Mouse (Mus musculus) neutrophil, adult 83 days (primary cell): ENCODE results near the gene Mettl17. TPM values are rescaled to one million over a fixed set of nuclear protein-coding genes. Genes with fewer than 3 reads are reported as not detected.

ENCODE experiments used
- total RNA-seq, 2 experiments: library from RNA; stranded (reverse); gene quantifications; one replicate each; pipeline ENCODE4 v1.2.4; 2023

Gene Mettl17
- total RNA-seq, result 10 to 100 TPM; 10.7 to 12.1 TPM

DNA sequence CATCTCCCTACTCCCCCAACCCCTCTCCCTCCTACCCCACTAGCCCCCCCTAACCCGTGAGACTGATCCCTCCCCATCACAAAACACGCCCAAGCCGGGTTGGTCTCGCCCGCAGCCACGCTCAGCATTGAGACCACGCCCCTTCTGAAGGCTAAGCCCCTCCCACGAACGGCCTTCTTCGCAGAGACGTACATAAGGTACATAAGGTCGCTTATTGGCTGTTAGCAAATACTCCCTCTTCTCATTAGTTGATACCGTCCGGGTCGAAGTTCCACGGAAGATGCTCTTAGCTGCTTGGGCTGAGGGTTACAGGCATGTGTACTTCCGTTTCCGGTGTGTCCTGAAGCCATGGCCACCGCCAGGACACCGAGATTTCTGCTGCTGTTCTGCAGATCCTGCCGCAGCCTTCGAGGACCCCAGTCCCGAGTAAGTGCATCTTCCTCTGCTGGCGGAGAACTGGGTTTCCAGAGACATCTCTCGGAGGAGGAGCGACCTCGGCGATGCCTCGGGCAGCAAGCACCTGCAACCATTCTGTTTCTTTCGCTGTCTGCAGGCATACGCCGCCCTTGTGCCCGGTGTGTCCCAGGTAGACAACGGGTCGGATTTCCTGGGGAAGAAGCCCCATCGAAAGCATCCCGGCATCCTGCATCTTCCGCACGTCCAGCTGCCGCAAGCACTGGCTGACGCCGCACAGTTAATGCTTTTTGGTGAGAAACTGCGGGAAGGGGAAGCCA is at the start of gene Mettl17:
Gene Mettl17 (plus strand): TSS at position 245 of the 734 bp plus-strand sequence.

DNA sequence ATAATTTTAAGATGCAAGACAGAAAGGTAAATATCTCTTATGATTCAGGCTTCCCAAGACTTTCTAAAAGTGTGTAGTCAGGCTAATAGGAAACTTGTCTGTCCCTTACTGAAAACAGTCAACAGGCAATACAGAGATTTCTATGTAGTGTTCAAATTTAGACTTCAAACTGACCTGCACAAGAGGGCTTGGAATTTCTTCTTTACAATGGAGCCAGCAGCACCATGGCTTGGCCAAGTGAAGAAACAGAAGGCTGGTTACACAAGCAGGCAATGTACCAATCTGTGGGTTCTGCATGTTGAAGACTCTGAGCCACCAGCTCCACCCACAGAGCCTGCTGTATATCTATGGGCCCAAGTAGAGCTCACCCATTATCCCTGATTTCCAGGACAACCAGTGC is 31.2 kb upstream of the Mettl17 start, which contains the start of gene Ear6:
Gene Ear6 (plus strand): TSS at position 301 of the 400 bp plus-strand sequence.

DNA sequence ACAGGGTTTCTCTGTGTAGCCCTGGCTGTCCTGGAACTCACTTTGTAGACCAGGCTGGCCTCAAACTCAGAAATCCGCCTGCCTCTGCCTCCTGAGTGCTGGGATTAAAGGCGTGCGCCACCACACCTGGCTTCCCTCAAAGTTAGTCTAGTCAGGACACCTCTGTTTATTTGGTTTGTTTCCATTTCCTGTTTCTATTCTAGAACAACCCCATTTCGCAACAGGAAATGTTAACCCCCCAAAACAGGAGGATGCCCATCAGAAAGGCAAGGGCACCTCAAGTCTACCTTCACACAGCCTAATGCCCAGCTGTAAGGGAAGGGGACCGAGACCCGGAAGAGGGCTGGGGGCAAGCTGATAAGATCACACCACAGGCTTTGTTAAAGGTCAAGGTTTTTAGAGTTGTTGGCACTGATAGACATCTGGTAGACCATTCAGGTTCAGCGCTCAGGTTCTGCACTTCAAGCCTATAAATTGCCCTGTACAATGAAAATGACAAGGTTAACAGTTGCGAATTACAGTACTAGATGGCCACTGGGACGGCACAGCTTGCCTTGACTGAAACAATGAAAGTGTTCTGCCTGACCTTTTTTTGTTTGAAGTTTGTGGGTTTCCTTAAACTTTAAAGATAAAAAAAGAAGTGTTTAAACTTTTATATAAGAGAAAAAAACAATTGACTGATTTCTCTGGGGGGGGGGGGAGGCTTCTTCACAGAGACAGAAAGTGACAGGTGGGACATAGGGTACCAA is 7.7 kb downstream of the Mettl17 start, which contains the start of gene Slc39a2:
Gene Slc39a2 (plus strand): TSS at position 699 of the 749 bp plus-strand sequence.

DNA sequence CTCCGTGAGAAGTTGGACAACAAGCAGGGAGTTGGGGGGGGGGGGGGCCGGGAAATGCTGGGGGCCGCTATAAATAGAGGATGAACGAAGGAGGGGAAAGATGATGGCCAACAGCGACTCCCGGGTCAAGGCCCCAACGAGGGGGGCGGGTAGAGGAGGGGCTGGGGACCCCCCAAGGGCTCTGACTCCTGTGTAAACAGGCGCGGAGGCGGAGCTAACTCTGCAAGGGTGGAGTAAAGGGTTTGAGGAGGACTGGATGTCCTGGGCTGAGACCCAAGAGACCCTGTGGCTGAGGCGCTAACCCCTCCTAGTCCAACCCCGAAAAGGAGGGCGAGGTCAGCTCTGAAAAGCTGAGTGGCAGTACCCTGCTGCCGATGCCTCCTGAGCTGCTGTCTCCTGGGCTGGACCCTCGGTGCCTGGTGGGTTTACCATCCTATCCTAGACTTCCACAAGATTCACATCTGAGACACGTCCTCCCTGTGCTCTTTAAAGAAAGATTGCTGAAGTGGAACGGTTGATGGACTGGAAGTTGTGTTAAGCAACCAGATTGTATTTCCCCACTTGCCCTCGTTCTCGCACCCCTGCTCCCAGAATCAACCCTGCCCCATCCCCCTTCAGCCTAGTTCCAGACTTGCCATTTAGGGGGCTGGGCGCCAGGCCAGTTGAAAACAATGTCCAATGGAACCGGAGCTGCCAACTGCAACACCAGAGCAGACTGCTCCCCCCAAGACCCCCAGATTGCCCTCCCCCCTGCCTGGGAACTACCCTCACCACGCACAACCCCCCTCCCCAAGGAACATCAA is 29.5 kb downstream of the Mettl17 start, which contains the start of gene Ndrg2:
Gene Ndrg2 (minus strand): TSS at position 199 of the 803 bp plus-strand sequence.

DNA sequence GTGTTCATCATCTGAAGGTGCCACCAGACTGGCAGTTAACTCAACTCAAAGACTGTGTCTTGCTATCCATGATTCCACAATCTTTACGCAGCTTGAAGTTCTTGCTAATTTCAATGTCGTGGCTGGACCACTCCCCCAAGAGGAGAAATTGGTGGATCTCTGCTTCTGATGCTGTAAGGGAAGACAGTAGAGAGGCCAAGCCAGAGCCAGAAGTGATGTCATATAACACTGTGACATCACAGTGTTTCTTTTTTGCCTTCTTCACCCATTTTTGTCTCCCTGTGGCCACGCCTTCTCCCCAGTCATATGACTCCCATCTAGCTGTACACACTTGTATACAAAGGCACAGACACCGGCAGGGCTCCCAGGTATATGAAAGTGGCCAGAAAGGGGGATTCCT is 33.5 kb downstream of the Mettl17 start, which contains the start of gene Tppp2:
Gene Tppp2 (plus strand): TSS at position 301 of the 400 bp plus-strand sequence.

DNA sequence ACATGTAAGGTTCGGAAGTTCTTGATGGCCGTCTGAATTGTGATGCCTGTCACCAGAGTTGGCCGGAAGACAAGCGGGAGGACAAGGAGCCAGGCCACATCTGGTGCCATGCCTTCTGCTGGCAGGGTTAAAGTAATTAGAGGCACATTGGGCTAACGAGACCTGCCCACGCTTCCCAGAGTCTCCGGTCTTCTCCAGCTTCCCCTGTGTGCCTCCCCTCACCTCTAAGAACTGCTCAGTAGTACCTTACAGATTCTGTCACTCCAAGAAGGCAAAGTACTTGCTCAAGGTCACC is 37.9 kb downstream of the Mettl17 start, which contains the start of gene Rnase13:
Gene Rnase13 (minus strand): TSS at position 203 of the 295 bp plus-strand sequence.

Other genes starting within 250 kb of the Mettl17 start
- not detected for gene Gm4181, start 249.2 kb upstream of the Mettl17 start, total RNA-seq
- gene Gm17079, start 189.4 kb upstream of the Mettl17 start, total RNA-seq, result not detected
- not detected for gene Gm5800, start 167.7 kb upstream of the Mettl17 start, total RNA-seq
- gene Ang4, start 111.3 kb upstream of the Mettl17 start, total RNA-seq, result not detected
- not detected for gene AY358078, start 84.8 kb upstream of the Mettl17 start, total RNA-seq
- 10 to 100 TPM; 11.6 to 35.3 TPM for gene Ear6, start 31.1 kb upstream of the Mettl17 start, total RNA-seq
- under 1 TPM; 0.15 to 0.28 TPM for gene Slc39a2, start 8.0 kb downstream of the Mettl17 start, total RNA-seq
- 1 to 10 TPM; 1.5 to 2.0 TPM for gene Ndrg2, start 29.3 kb downstream of the Mettl17 start, total RNA-seq
- gene Tppp2, start 33.6 kb downstream of the Mettl17 start, total RNA-seq, result not detected
- gene Rnase13, start 37.9 kb downstream of the Mettl17 start, total RNA-seq, result not detected
- 10 to 100 TPM in 1 of 2 experiments, 1 to 10 TPM in 1; 7.1 to 11.2 TPM for gene Arhgef40, start 99.9 kb downstream of the Mettl17 start, total RNA-seq
- under 1 TPM in 1 of 2 experiments, not detected in 1; 0.66 TPM for gene Tmem253, start 130.8 kb downstream of the Mettl17 start, total RNA-seq
- gene Zfp219, start 135.9 kb downstream of the Mettl17 start, total RNA-seq, result 10 to 100 TPM; 11.5 to 12.5 TPM
- not detected for gene Olfr221, start 157.6 kb downstream of the Mettl17 start, total RNA-seq
- 100 to 1,000 TPM; 225 to 228 TPM for gene Hnrnpc, start 219.2 kb downstream of the Mettl17 start, total RNA-seq
- gene Rpgrip1, start 225.9 kb downstream of the Mettl17 start, total RNA-seq, result 1 to 10 TPM in 1 of 2 experiments, under 1 TPM in 1; 0.42 to 2.3 TPM